Mouse (Mus musculus): ENCODE measurements at regions not wholly inside any gene's neighbourhood (a gene's known extent, or its start where the extent isn't known, plus 50 kb on each side); places are given as distances from the start of the nearest gene placed in this dataset.

- TF ChIP-seq CTCF (IDR thresholded peaks at IDR 0.05; ENCODE audit: borderline replicate concordance, insufficient read depth, low read depth, low read length) (no peak), POLR2A (IDR thresholded peaks at IDR 0.05; ENCODE audit: borderline replicate concordance, insufficient read depth, low read length) (no peak)
Measured at GRCm38 (mm10) chr10:122326851-122327250, 121.4 kb upstream of the Avpr1a start.
